Comparison of ENCODE assay signal across 8 mouse cellular contexts in genomic region chr11:84524511-84525270, GRCm38 (mm10). TPM values are rescaled to one million over a fixed set of nuclear protein-coding genes. Genes with fewer than 3 reads are reported as not detected.
DNase-seq lines count a peak whose midpoint lies in the region; ATAC-seq lines count a peak whose summit lies in the region.

No protein-coding gene starts in this region.

- H3K4me2 ChIP-seq in forebrain, embryonic 12.5 days = peak overlapping the region; percentile 85
- peak overlapping the region; percentile 50 for H3K4me2 ChIP-seq in neural tube, embryonic 14.5 days (ENCODE audit: low read depth, low read length)

- peak; percentile 15 for DNase-seq in adrenal gland, postnatal 10 days
- no peak for DNase-seq in adrenal gland, adult 8-10 months
- DNase-seq in MN1 (ENCODE audit: low spot score) = peak; percentile 78
- DNase-seq in kidney, postnatal 25 days = peak; percentile 48 to 72
- no peak for DNase-seq in gastrocnemius, postnatal 4 days (ENCODE audit: low spot score in 2 of 2)
- DNase-seq in Muller cell, postnatal 12 days (ENCODE audit: inconsistent ontology term) = no peak

- WGBS in forebrain, embryonic 12.5 days = 0% methylated on average over 47 of the region's 48 CpGs
- under 1% methylated on average over 48 of the region's 48 CpGs for WGBS in neural tube, embryonic 14.5 days

- peak overlapping the region; percentile 50; the same call in 1 of the 2 replicates for H3K27ac ChIP-seq in forebrain, embryonic 12.5 days
- peak overlapping the region; percentile 88 for H3K27ac ChIP-seq in neural tube, embryonic 14.5 days (ENCODE audit: low read depth, low read length)

- H3K36me3 ChIP-seq in forebrain, embryonic 12.5 days (replicated peaks) = no peaks in the 10 kb centered on the region
- H3K36me3 ChIP-seq in neural tube, embryonic 14.5 days (ENCODE audit: control insufficient read depth, insufficient read depth, low read length) = no peaks in the 10 kb centered on the region

- 0 out of 2 replicates have a peak, but pooled peaks have one; percentile 54 for ATAC-seq in forebrain, embryonic 12.5 days (ENCODE audit: low FRiP score)
- no peak; the same call in 1 of the 2 replicates for ATAC-seq in neural tube, embryonic 14.5 days (ENCODE audit: low read depth)

- H3K27me3 ChIP-seq in forebrain, embryonic 12.5 days = peaks cover 100% of the 10 kb centered on the region
- H3K27me3 ChIP-seq in neural tube, embryonic 14.5 days (ENCODE audit: control insufficient read depth, insufficient read depth, low read length) = peaks cover 28% of the 10 kb centered on the region

- H3K4me1 ChIP-seq in forebrain, embryonic 12.5 days = peaks cover 52% of the 10 kb centered on the region
- 0 out of 2 replicates have a peak, but pooled peaks cover 6% of the 10 kb centered on the region for H3K4me1 ChIP-seq in neural tube, embryonic 14.5 days (ENCODE audit: control insufficient read depth, insufficient read depth, low read length)

- peak overlapping the region; percentile 56 for H3K9ac ChIP-seq in forebrain, embryonic 12.5 days
- H3K9ac ChIP-seq in neural tube, embryonic 14.5 days (replicated peaks; ENCODE audit: low read depth, low read length) = peak overlapping the region; percentile 64

- peak overlapping the region; percentile 46 for H3K4me3 ChIP-seq in forebrain, embryonic 12.5 days (replicated peaks)
- H3K4me3 ChIP-seq in neural tube, embryonic 14.5 days (ENCODE audit: low read depth, low read length) = peak overlapping the region; percentile 43

- H3K9me3 ChIP-seq in forebrain, embryonic 12.5 days = no peaks in the 10 kb centered on the region
- H3K9me3 ChIP-seq in neural tube, embryonic 14.5 days (ENCODE audit: control insufficient read depth, low read length) = no peaks in the 10 kb centered on the region

RNA-seq across cellular contexts. Expression of gene Lhx1, which starts 0.6 kb away (rescaled TPM):
- total RNA-seq in adrenal gland, postnatal 10 days (2021) = under 1 TPM in 1 of 2 experiments, not detected in 1; 0.15 TPM
- total RNA-seq in adrenal gland, adult 8-10 months (2022) = under 1 TPM in 1 of 4 experiments, not detected in 3; 0.52 TPM
- polyA plus RNA-seq in forebrain, embryonic 12.5 days (2016; fragmentation: Nextera tagmentation; extraction: Ambion mirVana) = 16.4 and 16.8 TPM in 2 replicates
- 47.2 and 48.0 TPM in 2 replicates for polyA plus RNA-seq in neural tube, embryonic 14.5 days (2014; fragmentation: Nextera tagmentation; extraction: Ambion mirVana)
- total RNA-seq in gastrocnemius, postnatal 4 days (2021) = not detected

RNA-seq across cellular contexts. Expression of gene Aatf, which starts 11.4 kb away (rescaled TPM):
- 10 to 100 TPM; 18.1 to 22.5 TPM for total RNA-seq in adrenal gland, postnatal 10 days (2021)
- 10 to 100 TPM; 23.8 to 27.9 (median 24.0) TPM for total RNA-seq in adrenal gland, adult 8-10 months (2022)
- polyA plus RNA-seq in forebrain, embryonic 12.5 days (2016; fragmentation: Nextera tagmentation; extraction: Ambion mirVana) = 53.4 and 63.4 TPM in 2 replicates
- polyA plus RNA-seq in neural tube, embryonic 14.5 days (2014; fragmentation: Nextera tagmentation; extraction: Ambion mirVana) = 44.1 and 47.1 TPM in 2 replicates
- total RNA-seq in gastrocnemius, postnatal 4 days (2021) = 10 to 100 TPM; 19.6 to 20.7 TPM

Comparison
In these comparisons a context has a peak if more than half of its experiments do, and no peak if none do; other contexts are left out.
1. DNase-seq: peak in adrenal gland, postnatal 10 days (single experiment), MN1 (single experiment) and kidney, postnatal 25 days (2 of 2); none in adrenal gland, adult 8-10 months (single experiment), gastrocnemius, postnatal 4 days (0 of 2) and Muller cell, postnatal 12 days (single experiment).